Mouse (Mus musculus) gastrocnemius, postnatal 4 days (tissue): ENCODE data around the gene Stxbp3. TPM values are rescaled to one million over a fixed set of nuclear protein-coding genes. Genes with fewer than 3 reads are reported as not detected.
"Not testable (repeated sequence)": the region's sequence is repeated elsewhere in the genome, so short reads cannot be mapped to it uniquely, and the experiment has no call there.

ENCODE experiments used
- DNase-seq, 2 experiments: peaks; one replicate each; pipeline ENCODE4 v3.0.0; 2021 to 2022; ENCODE audit warnings: low spot score in 2 of 2, mixed read lengths in 2 of 2
- total RNA-seq, 2 experiments: library from RNA; stranded (reverse); gene quantifications; 2 replicates each; pipeline ENCODE4 v1.2.3; 2021

Gene Stxbp3
- total RNA-seq, 2 experiments from 2014 or later = 40.8 to 44.2 TPM

DNA sequence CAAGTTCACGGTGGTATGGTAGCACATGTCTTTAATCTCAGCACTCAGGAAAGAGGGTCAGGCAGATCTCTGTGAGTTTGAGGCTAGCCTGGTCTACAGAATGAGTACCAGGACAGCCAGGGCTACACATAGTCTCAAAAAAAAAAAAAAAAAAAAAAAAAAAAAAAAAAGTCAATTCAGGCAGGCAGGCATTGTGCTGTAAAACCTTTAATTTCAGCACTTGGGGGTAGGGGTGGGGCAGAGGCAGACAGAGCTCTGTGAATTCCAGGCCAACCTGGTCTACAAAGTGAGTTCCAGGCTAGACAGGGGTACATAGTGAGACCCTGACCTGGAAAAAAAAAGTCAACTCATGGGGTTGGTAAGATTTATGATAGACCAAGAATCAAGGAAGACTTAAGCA is 17.4 kb upstream of the Stxbp3 start:
- no peak for DNase-seq

DNA sequence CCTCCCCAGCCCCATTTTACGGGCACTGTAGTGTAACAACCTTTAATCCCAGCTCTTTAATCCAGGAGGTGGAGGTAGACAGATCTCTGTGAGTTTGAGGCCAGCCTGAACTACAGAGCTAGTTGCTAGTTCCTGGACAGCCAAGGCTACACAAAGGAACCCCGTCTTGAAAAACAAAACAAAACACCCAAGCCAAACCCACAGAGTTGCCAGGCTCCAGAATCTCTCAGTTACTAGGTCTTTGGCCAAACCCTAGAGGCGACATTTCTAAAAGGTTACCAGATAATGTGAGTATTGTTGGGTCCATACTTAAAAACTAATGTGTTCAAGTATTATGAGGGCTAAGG is 16.8 kb upstream of the Stxbp3 start:
- DNase-seq = no peak

DNA sequence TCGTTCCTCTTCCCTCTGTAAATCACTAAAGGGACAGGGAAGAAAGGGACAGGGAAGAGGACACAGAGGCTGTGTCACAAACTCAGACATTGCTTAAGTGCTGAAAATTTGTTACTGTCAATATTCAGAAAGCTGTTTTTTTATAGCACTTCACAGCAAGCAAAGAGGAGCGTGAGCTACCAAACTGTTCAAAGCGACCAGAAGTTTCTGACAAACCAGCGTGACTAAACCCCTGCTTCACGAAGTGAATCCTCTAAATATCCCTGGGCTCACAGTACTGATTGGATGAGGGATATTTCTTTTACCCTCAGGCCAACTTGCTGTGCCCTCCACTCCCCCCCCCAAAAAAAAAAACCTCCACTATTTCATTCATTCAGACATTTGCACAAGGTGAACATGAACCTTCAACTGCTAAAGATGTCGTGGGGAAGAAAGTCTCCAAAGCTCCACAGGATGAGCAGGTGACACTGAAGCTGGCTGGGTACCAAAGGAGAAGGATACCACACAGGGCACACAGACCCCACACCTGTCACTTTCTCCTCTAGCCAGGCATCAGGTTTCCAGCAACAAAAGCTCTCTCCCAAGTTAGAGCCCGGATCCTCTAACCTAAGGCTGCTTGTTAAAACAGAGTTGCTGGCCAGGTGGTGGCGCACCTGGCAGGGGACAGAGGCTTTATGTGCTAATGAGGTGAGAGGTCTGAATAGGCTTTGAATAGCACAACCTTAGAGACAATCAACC is 16.2 kb upstream of the Stxbp3 start:
- no peak for DNase-seq

DNA sequence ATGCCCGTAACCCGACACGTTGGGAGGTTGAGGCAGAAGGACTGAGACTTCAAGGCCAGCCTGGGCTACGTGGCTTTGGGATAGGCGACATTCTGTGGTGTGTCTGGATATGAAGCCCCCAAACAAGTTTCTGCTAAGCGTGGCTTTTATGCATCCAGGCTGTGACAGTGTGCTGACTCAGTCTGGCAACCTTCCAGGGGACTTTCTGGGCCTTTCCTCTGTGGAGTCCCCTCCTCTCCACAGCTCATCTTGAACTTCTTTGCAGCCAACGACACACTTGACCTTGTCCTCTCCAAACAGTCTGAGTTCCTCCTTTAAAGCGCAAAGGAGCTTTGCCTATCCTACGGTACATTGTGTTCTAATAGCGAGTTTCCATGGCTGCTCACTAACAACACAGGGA is 15.5 kb upstream of the Stxbp3 start:
- peak in 1 of 2 experiments; percentile 53 for DNase-seq

DNA sequence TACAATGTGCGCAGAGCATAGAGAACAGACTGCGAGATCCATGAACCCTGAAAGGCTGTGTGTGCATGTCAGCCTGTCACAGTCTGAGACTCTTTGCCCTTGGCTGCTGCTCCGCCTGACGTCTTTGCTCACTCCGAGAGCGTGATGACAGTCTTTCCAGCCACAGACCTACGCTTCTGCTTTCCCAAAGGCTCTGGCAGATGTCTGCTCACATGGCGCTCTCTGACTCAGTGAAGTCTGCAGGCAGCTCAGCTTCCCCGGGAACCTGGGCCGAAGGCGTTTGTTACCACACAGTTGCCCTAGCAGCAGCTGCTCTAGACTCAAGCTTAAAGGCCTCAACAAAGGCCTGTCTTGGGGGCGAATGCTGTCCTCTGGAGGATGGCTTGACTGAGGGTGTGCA is 15.0 kb upstream of the Stxbp3 start:
- DNase-seq = peak in 1 of 2 experiments; percentile 55

DNA sequence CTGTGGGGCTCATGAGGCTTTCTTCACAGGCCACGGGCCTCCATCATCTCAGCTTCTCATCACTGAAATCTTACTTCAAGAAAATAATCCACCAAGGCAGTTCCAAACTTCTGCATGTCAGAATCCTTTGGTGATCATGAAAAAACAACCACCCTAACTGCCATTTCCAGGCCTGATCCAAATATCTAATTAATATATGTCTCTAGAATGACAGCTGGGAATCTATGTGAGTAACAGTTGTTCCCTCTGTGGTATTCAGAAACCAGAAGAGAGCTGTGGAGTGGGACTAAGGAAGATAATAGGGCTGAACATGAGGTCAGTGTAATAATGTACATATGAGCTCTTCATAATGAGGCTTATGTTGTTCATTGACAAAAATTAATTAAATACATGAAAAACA is 12.9 kb upstream of the Stxbp3 start:
- DNase-seq = no peak

DNA sequence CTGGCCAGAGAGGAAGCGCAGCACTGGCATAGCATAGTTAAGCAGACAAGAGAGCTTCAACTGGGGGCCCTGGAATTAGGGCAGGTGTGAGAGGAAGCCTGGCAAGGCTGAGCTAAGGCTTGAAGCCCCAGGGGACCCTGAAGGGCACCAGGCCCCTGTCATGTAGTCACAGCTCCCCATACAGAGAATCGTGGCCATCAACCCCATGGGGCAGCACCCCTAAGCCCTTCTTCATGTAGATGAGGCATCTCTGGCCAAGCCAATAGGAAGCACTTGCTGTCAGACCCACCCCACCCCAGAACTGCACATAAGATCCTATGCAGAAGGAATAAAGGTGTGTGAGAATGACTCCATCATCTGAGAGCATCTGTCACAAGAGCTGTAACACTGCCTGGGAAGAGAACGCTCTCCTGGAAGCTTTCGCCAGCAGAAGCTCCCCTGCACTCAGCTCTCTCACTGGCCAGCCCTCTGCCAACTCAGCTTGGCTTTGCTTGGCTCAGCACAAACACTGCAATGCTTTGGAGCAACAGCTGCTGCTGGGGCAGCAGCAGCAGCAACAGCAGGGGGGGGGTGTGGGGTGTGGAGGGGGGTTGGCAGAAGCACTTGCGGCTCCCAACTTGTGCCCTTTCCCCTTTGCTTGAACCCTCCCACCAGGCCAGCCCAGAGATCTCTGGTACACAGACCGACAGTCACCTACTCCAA is 11.8 kb upstream of the Stxbp3 start:
- peak in 1 of 2 experiments; percentile 33 for DNase-seq

- DNase-seq = no peak
These were observed 11.2 kb upstream of the Stxbp3 start for GRCm38 (mm10) chr3:108851554-108851953.

GRCm38 (mm10) chr3:108851075-108851474 is 10.7 kb upstream of the Stxbp3 start:
- DNase-seq = no peak

DNA sequence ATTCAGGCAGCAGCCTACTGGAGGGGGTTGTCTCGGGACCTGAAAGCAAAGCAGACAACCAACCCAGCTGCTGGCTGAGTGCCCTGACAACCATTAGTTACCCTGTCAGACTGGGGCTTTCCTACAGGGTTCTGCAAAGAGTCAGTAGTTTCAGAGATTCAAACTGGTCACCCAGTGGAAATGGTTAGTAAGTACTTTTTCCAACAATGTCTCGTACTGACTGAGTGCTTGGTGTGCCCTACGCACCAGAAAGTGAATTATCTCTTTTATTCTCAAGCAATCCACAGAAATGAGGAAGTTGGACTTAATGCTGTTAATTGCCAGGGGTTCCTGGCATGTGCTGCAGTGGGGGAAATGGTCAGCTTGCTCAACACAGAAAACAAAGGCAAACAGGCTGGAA is 10.2 kb upstream of the Stxbp3 start:
- peak in 1 of 2 experiments; percentile 28 for DNase-seq

- no peak for DNase-seq
These were observed 6.3 kb upstream of the Stxbp3 start for GRCm38 (mm10) chr3:108846616-108847015.

DNA sequence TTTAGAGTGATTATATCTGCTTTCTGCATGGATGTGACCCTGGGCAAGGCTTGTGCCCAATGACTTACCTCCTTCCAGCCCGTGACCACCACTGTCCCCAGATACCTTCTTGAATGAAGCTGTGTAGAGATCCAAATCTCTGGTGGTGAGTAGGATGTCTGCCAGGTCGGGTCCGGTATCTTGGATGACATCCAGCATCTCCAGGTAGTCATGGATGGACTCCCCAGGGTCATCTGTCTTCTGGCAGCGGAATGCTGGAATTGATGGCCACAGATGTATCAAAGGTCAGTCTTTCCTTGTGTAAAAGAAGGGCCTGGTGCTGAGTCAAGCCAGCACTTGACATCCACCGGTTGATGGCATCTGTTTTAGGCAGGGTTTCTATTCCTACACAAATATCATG is 4.2 kb upstream of the Stxbp3 start:
- no peak for DNase-seq

GRCm38 (mm10) chr3:108844026-108844425 is 3.7 kb upstream of the Stxbp3 start:
- DNase-seq = no peak

- DNase-seq = no peak
These were observed 359 bp upstream of the Stxbp3 start for GRCm38 (mm10) chr3:108840716-108841054.

DNA sequence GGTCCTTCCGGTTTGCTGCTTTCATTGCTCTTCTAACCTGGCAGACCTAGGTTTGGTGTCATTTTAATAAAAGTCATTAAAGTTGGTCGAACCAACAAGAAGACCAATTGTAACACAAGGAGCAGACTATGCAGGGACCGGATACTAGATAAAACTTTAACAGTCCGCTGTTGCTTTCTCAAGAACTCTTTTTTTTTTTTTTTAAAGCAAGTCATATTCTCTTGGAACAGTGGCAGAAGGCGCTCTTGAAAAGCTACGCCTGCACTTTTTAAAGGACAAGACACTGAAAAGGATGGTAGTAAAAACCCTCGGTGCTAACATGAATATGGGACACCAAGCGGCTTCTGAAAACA is 703 bp downstream of the Stxbp3 start:
- no peak for DNase-seq

GRCm38 (mm10) chr3:108838980-108839379 is 1.3 kb downstream of the Stxbp3 start:
- no peak for DNase-seq

DNA sequence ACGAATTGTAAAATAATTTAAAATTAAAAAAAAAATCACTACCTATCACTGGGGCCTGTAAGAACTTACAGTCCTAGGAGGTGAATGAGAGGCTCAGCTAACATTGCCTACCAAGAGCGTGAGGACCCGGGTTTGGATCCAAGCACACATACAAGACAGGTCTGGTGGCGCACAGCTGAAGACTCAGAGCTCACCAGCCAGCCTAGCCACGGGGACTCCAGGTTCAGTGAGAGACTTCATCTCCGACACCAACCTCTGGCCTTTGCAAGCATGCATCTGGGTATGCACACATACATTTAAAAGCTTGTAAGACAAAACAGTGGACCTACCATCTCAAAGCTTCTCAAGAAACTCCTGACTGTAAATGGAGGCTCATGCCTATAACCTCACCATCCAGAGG is 3.4 kb downstream of the Stxbp3 start:
- DNase-seq = no peak

- DNase-seq = not testable (repeated sequence)
These were observed 6.6 kb downstream of the Stxbp3 start for GRCm38 (mm10) chr3:108833717-108834116.

DNA sequence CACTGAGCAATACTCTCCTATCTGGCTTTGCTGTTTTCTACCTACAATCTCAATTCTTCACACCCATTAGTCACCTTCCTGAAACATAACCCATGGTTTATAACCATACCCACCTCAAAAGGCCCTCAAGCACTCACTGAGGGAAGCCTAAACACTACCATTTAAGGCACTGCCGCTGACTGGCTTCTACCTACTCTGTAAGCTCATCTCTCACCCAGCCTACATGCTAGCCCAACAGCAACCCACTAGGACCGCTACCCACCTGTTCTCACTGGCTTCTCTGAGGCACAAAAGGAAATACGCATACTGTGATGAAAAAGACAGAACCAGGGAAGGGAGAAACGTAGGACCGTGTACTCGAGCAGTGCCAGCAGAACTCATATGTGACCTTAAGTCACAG is 8.6 kb downstream of the Stxbp3 start:
- no peak for DNase-seq

DNA sequence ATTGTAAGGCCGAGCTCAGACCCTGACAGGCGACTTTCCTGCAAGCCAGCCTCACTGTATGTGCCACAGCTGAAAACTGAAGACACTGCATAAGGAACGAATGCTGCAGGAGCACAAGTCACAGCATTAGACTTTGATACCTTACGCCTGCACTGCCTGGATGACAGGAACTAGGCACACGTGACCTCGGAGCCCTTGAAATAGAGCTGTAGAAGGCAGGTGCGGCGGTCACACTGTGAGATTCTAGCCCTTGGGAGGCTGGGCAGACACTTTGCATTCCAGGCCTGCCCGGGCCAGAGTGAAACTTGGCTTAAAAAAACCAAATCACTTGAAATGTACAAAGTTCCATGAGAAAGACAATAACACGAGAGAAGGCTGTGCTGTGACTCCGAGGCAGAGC is 9.8 kb downstream of the Stxbp3 start:
- DNase-seq = peak in 1 of 2 experiments; percentile 24

GRCm38 (mm10) chr3:108815631-108816030 is 24.7 kb downstream of the Stxbp3 start:
- DNase-seq = no peak

DNA sequence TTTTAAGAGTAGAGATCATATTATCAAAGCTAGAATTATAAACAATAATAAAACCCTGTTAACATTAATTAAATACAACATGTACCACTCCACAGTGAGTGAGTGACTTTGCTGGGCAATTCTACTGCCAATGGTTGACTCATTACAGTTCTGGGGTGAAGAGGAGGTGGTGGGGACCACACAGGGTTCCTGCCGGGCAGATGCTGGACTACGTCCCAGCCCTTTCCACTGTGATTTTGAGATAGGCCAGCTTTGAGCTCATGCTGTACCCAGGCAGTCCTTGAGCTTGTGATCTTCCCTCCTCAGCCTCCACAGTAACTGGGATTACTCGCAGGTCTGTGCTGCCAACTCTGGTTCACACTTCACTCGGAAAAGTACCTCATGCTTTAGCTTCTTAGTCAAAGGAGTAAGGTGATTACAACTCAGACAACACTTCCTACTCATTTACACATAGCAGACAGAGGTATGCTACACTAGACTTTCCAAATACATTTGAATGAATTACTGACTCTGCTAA is 29.5 kb downstream of the Stxbp3 start:
- DNase-seq = no peak

- no peak for DNase-seq
These were observed 34.7 kb downstream of the Stxbp3 start for GRCm38 (mm10) chr3:108805622-108806021.
